Mouse (Mus musculus): ENCODE data around the gene Gucy1b2. TPM values are rescaled to one million over a fixed set of nuclear protein-coding genes. Genes with fewer than 3 reads are reported as not detected.

Gucy1b2 gene
- polyA plus RNA-seq, 1 experiment from 2014 or later, result 0.17 TPM

DNA sequence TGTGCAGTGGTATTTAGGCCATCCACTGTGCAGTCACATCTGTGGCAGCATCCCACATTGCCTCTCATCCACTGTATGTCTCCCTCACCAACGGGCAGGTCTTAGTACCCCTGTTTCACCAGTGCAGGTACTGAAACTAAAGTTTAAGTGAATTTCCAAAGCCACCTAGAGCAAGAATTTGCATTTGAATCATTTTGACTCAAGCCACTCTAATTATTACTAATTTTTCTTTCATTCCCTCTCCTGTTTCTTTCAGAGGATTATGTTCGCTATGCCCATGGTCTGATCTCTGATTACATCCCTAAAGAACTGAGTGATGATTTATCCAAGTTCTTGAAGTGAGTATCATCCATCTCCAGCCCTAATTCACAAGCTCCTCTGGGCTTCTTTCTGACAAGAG is 92.3 kb downstream of the Gucy1b2 start:
- H3K4me2 ChIP-seq (replicated peaks; ENCODE audit: low read depth, low read length), result no peak overlapping the region
- no peaks in the 10 kb centered on the region for H3K9me3 ChIP-seq (ENCODE audit: low read length)
- H3K36me3 ChIP-seq (ENCODE audit: insufficient read depth, low read length), result no peaks in the 10 kb centered on the region
- 93% methylated on average over 2 of the region's 2 CpGs for WGBS
- ATAC-seq, result no peak
- no peak for DNase-seq (ENCODE audit: low spot score)
- no peak overlapping the region for H3K9ac ChIP-seq (replicated peaks; ENCODE audit: low read depth)
- TF ChIP-seq CTCF (IDR thresholded peaks at IDR 0.05) (no peak), EP300 (IDR thresholded peaks at IDR 0.05) (no peak)
- H3K4me1 ChIP-seq (ENCODE audit: insufficient read depth, low read depth, low read length), result no peaks in the 10 kb centered on the region
- H3K27me3 ChIP-seq (replicated peaks; ENCODE audit: insufficient read depth, low read length), result no peaks in the 10 kb centered on the region
- no peak overlapping the region for H3K27ac ChIP-seq (ENCODE audit: low read length)
- H3K4me3 ChIP-seq (ENCODE audit: low read depth, low read length), result no peak overlapping the region

DNA sequence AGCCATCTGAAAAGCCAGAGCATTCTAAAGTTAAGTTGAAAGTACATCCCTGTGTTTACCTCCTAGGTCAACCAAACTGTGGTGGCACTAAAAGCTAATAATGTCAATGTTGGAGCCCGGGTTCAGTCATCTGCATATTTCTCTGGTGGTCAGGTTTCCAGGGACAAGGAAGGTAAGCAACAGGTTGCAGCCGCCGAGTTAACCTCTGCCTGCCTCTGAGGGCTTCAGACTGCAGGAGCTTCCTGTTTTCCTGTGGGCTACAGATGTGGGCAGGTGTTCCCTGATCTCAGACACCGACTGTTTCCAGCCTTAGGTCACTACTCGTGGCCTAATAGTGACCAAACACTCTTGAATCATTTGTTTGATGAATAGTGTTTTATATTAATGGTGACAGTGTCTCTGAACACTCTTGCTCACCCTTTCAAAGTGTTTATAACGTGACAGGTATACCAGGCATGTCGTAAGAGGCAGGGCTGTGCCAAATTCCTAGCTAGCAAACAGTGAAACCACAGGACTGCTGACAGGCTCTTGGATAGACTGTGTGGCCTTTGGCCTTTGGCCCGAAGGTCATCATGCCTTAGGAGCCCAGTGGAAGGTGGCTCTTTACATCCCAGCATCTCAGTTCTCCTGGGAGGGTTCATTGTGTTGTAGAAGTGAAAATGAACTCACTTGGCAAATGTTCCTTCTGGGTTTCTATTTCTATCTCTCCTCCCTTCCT is 94.7 kb downstream of the Gucy1b2 start:
- Histone ChIP-seq H3K9me3 (ENCODE audit: low read length) (no peaks in the 10 kb centered on the region), H3K4me2 (replicated peaks; ENCODE audit: low read depth, low read length) (no peak overlapping the region), H3K27me3 (replicated peaks; ENCODE audit: insufficient read depth, low read length) (no peaks in the 10 kb centered on the region), H3K4me1 (ENCODE audit: insufficient read depth, low read depth, low read length) (no peaks in the 10 kb centered on the region), H3K4me3 (ENCODE audit: low read depth, low read length) (no peak overlapping the region), H3K9ac (replicated peaks; ENCODE audit: low read depth) (no peak overlapping the region), H3K27ac (ENCODE audit: low read length) (no peak overlapping the region), H3K36me3 (ENCODE audit: insufficient read depth, low read length) (no peaks in the 10 kb centered on the region)
- DNase-seq (ENCODE audit: low spot score) (no peak), ATAC-seq (no peak)
- 42% methylated on average over 8 of the region's 8 CpGs for WGBS
- TF ChIP-seq CTCF (IDR thresholded peaks at IDR 0.05), result no peak
- TF ChIP-seq EP300 (IDR thresholded peaks at IDR 0.05), result no peak

DNA sequence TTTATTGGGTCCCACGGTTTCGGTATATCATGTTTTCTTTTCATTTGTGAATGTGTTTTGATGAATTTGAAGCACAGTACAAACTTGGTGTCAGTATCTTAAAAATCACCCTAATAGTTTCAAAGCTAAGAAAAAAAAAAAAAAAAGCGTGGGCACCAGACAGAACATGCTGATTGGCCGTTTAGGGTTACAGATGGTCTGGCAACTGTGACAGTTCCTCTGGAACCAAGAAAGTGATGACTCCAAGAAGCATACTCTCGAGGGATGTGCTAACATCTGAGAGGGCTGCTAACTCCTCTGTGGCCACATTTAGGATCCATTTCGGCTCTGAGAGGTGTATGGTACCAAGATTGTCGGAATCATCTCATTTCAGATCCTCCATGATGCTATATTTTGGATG is 100.9 kb downstream of the Gucy1b2 start:
- DNase-seq (ENCODE audit: low spot score) (no peak), ATAC-seq (no peak)
- TF ChIP-seq CTCF (IDR thresholded peaks at IDR 0.05), result no peak
- no peak for TF ChIP-seq EP300 (IDR thresholded peaks at IDR 0.05)
- H3K4me3 ChIP-seq (ENCODE audit: low read depth, low read length), result no peak overlapping the region
- no peaks in the 10 kb centered on the region for H3K27me3 ChIP-seq (replicated peaks; ENCODE audit: insufficient read depth, low read length)
- H3K36me3 ChIP-seq (ENCODE audit: insufficient read depth, low read length), result no peaks in the 10 kb centered on the region
- no peaks in the 10 kb centered on the region for H3K4me1 ChIP-seq (ENCODE audit: insufficient read depth, low read depth, low read length)
- WGBS, result 84% methylated on average over 7 of the region's 7 CpGs
- H3K9me3 ChIP-seq (ENCODE audit: low read length), result no peaks in the 10 kb centered on the region
- H3K9ac ChIP-seq (replicated peaks; ENCODE audit: low read depth), result no peak overlapping the region
- H3K27ac ChIP-seq (ENCODE audit: low read length), result no peak overlapping the region
- no peak overlapping the region for H3K4me2 ChIP-seq (replicated peaks; ENCODE audit: low read depth, low read length)

DNA sequence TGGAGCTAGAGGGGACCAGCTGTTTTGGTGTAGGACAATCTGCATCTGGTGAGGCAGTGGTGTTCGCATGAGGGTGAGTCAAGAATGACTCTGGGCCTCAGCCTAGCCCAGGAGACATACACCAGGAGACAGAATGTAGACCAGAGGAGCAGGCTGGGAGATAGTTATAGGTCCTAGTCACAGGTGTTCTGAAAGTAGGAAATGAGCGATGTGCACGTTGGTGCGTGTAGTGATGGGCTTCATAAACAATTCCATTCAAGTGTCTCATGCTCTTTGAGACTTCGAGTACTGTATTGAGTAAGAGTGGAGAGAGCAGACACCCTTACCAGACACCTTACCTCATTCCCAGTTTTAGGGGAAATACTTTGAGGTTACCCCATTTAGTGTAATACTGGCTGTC is 102.3 kb downstream of the Gucy1b2 start:
- DNase-seq (ENCODE audit: low spot score) (no peak), ATAC-seq (no peak)
- Histone ChIP-seq H3K4me3 (ENCODE audit: low read depth, low read length) (no peak overlapping the region), H3K36me3 (ENCODE audit: insufficient read depth, low read length) (no peaks in the 10 kb centered on the region), H3K9ac (replicated peaks; ENCODE audit: low read depth) (no peak overlapping the region), H3K9me3 (ENCODE audit: low read length) (no peaks in the 10 kb centered on the region), H3K27ac (ENCODE audit: low read length) (no peak overlapping the region), H3K27me3 (replicated peaks; ENCODE audit: insufficient read depth, low read length) (no peaks in the 10 kb centered on the region), H3K4me2 (replicated peaks; ENCODE audit: low read depth, low read length) (no peak overlapping the region), H3K4me1 (ENCODE audit: insufficient read depth, low read depth, low read length) (no peaks in the 10 kb centered on the region)
- WGBS, result 92% methylated on average over 5 of the region's 5 CpGs
- no peak for TF ChIP-seq EP300 (IDR thresholded peaks at IDR 0.05)
- no peak for TF ChIP-seq CTCF (IDR thresholded peaks at IDR 0.05)

DNA sequence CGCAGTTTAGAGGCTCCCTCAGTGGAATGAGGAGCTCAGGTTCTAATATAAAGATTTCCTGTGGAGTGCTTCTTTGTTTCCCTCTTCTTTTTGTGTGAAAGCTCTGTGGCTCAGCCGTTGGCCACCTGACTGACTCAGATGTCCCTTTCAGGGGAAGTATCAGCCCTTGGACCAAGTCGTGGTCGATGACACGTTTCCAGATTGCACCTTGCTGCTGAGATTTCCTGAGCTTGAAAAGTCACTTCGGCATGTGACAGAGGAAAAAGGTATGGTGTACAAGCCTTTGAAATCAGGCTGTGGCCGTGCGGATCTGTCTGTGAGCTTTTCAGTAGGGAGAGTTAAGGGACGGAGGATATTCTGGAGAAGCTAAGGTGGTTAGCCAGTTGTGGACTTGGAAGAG is 102.7 kb downstream of the Gucy1b2 start:
- Histone ChIP-seq H3K27ac (ENCODE audit: low read length) (no peak overlapping the region), H3K9me3 (ENCODE audit: low read length) (no peaks in the 10 kb centered on the region), H3K36me3 (ENCODE audit: insufficient read depth, low read length) (no peaks in the 10 kb centered on the region), H3K4me1 (ENCODE audit: insufficient read depth, low read depth, low read length) (no peaks in the 10 kb centered on the region), H3K4me3 (ENCODE audit: low read depth, low read length) (no peak overlapping the region), H3K27me3 (replicated peaks; ENCODE audit: insufficient read depth, low read length) (no peaks in the 10 kb centered on the region), H3K9ac (replicated peaks; ENCODE audit: low read depth) (no peak overlapping the region), H3K4me2 (replicated peaks; ENCODE audit: low read depth, low read length) (no peak overlapping the region)
- TF ChIP-seq EP300 (IDR thresholded peaks at IDR 0.05) (no peak), CTCF (IDR thresholded peaks at IDR 0.05) (no peak)
- ATAC-seq (no peak), DNase-seq (ENCODE audit: low spot score) (no peak)
- WGBS, result 91% methylated on average over 9 of the region's 9 CpGs

DNA sequence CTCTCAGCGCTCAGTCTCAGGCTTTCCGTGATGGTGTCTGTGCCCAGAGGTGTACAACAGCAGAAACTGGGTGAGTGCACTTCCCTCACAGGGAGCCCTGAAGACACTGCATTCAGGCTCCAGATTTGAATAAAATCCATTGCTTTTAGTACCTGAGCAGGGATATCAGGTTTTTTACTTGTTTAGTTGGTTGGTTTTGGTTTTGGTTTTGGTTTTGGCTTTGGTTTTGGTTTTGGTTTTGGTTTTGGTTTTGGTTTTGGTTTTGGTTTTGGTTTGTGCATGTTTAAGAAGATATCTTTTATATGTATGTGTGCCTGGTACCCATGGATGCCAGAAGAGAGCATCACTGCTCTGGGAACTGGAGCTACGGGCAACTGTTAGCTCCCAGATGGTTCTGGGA is 105.2 kb downstream of the Gucy1b2 start:
- Histone ChIP-seq H3K27me3 (replicated peaks; ENCODE audit: insufficient read depth, low read length) (no peaks in the 10 kb centered on the region), H3K36me3 (ENCODE audit: insufficient read depth, low read length) (no peaks in the 10 kb centered on the region), H3K9ac (replicated peaks; ENCODE audit: low read depth) (no peak overlapping the region), H3K4me1 (ENCODE audit: insufficient read depth, low read depth, low read length) (no peaks in the 10 kb centered on the region), H3K27ac (ENCODE audit: low read length) (no peak overlapping the region), H3K4me3 (ENCODE audit: low read depth, low read length) (no peak overlapping the region), H3K4me2 (replicated peaks; ENCODE audit: low read depth, low read length) (no peak overlapping the region), H3K9me3 (ENCODE audit: low read length) (no peaks in the 10 kb centered on the region)
- TF ChIP-seq CTCF (IDR thresholded peaks at IDR 0.05) (no peak), EP300 (IDR thresholded peaks at IDR 0.05) (no peak)
- DNase-seq (ENCODE audit: low spot score) (no peak), ATAC-seq (no peak)
- WGBS, result 94% methylated on average over 3 of the region's 3 CpGs

DNA sequence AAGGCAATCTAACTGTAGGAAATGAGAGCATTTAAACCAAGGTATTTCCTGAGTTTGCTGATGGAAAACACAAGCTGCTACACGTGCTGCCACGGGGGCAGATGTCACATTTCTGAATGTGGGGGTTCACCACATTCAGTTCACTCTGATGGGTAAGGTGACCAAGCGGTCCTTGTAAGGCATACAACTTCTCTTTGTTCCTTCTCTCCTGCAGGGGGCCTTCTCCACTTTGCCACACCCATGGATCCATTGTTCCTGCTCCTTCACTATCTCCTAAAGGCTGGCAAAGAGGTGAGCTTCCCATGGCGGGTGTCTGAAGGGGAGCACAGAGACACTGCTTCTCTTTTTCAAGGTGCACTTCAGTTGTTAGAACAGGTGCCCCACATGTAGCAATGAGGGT is 105.9 kb downstream of the Gucy1b2 start:
- H3K36me3 ChIP-seq (ENCODE audit: insufficient read depth, low read length), result no peaks in the 10 kb centered on the region
- no peaks in the 10 kb centered on the region for H3K27me3 ChIP-seq (replicated peaks; ENCODE audit: insufficient read depth, low read length)
- no peak overlapping the region for H3K27ac ChIP-seq (ENCODE audit: low read length)
- 79% methylated on average over 4 of the region's 4 CpGs for WGBS
- TF ChIP-seq EP300 (IDR thresholded peaks at IDR 0.05) (no peak), CTCF (IDR thresholded peaks at IDR 0.05) (no peak)
- H3K4me1 ChIP-seq (ENCODE audit: insufficient read depth, low read depth, low read length), result no peaks in the 10 kb centered on the region
- no peak overlapping the region for H3K4me2 ChIP-seq (replicated peaks; ENCODE audit: low read depth, low read length)
- H3K9me3 ChIP-seq (ENCODE audit: low read length), result no peaks in the 10 kb centered on the region
- no peak overlapping the region for H3K9ac ChIP-seq (replicated peaks; ENCODE audit: low read depth)
- ATAC-seq (no peak), DNase-seq (ENCODE audit: low spot score) (no peak)
- no peak overlapping the region for H3K4me3 ChIP-seq (ENCODE audit: low read depth, low read length)

Measured in lung, postnatal 0 days (tissue).